Mouse (Mus musculus) embryonic facial prominence, embryonic 14.5 days (tissue): ENCODE data around the gene Mrps26. TPM values are rescaled to one million over a fixed set of nuclear protein-coding genes. Genes with fewer than 3 reads are reported as not detected.
A peak's percentile ranks its signal among the peaks of the same experiment; 100 is the strongest.

ENCODE experiments used
- ATAC-seq: fragments of 200-750 bp; cut with Nextera tagmentation; 2 replicates; pipeline ENCODE4 v1.8.0; 2017; ENCODE audit warnings: low read depth, moderate number of reproducible peaks, moderate TSS enrichment
- DNase-seq: peaks from one replicate; pipeline ENCODE4 v3.0.0-alpha.2; 2015; ENCODE audit warnings: low spot score
- H3K27ac ChIP-seq: fragments of 300-500 bp; sonication (generic); replicated peaks from 2 replicates; pipeline ENCODE4 v1.5.1; 2014; ENCODE audit warnings: low read depth, mild to moderate bottlenecking, low read length, moderate library complexity
- H3K27me3 ChIP-seq: fragments of 300-500 bp; sonication (generic); replicated peaks from 2 replicates; pipeline ENCODE4 v1.6.1; 2014; ENCODE audit warnings: low read length; ENCODE audit not compliant: control insufficient read depth, insufficient read depth
- H3K36me3 ChIP-seq: fragments of 300-500 bp; sonication (generic); 2 replicates; pipeline ENCODE4 v1.6.1; 2014; ENCODE audit warnings: low read length, mixed read lengths; ENCODE audit not compliant: control insufficient read depth, insufficient read depth
- H3K4me1 ChIP-seq: fragments of 300-500 bp; sonication (generic); 2 replicates; pipeline ENCODE4 v1.6.1; 2014; ENCODE audit warnings: antibody characterized with exemption, low read length; ENCODE audit not compliant: control insufficient read depth, insufficient read depth
- H3K4me2 ChIP-seq: fragments of 300-500 bp; sonication (generic); 2 replicates; pipeline ENCODE4 v1.6.1; 2014; ENCODE audit warnings: low read depth, mild to moderate bottlenecking, low read length, moderate library complexity, mixed read lengths
- H3K4me3 ChIP-seq: fragments of 300-500 bp; sonication (generic); 2 replicates; pipeline ENCODE4 v1.5.1; 2014; ENCODE audit warnings: low read depth, mild to moderate bottlenecking, low read length
- H3K9ac ChIP-seq: fragments of 300-500 bp; sonication (generic); 2 replicates; pipeline ENCODE4 v1.6.1; 2014; ENCODE audit warnings: low read depth, mild to moderate bottlenecking, low read length, moderate library complexity, mixed read lengths
- H3K9me3 ChIP-seq: fragments of 300-500 bp; sonication (generic); 2 replicates; pipeline ENCODE4 v1.6.1; 2016; ENCODE audit warnings: low read length; ENCODE audit not compliant: control insufficient read depth
- WGBS: fragments of 180-500 bp; shearing (Covaris S2); extraction: QIAGEN DNeasy Blood & Tissue Kit; methylation state at CpG from one replicate; pipeline ENCODE4 v1.1.7; 2014; 5-methylcytosine and 5-hydroxymethylcytosine counted together
- microRNA-seq: library from miRNA; unstranded; fragments of <30 nt; microRNA quantifications from one replicate; pipeline ENCODE4, GENCODE M21; 2016; ENCODE audit warnings: borderline number of aligned reads
- polyA plus RNA-seq: library from polyadenylated mRNA; unstranded; fragments of >200 nt; fragmentation: Nextera tagmentation; extraction: Ambion mirVana; gene quantifications from 2 replicates; pipeline ENCODE4 v1.2.1, GENCODE M21; 2014

Mrps26 gene
- polyA plus RNA-seq, 1 experiment from 2014 or later: 91.7 TPM

DNA sequence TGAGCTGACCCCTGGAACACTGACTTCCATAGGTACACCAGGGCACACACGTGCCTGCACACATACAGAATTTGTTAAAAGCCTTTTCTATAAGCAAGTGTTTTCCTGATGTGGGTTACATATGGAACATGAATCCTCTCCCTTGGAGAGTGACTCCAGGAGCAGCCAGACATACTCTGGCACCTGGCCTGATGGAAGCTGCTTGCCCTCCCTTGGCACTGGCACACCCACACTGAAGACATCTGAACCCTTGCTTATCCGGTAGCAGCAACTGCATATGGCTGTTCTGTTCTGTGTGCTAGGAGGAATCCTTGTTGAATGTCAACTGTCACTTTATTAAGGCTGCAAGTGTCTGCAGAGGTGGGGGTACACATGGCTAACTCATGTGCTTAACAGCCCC, 27.5 kb downstream of the Mrps26 start:
- no peak for DNase-seq
- Histone ChIP-seq H3K9ac (no peak overlapping the region), H3K4me2 (no peak overlapping the region), H3K27ac (no peak overlapping the region), H3K4me3 (no peak overlapping the region), H3K27me3 (no peaks in the 10 kb centered on the region), H3K36me3 (peaks cover 32% of the 10 kb centered on the region), H3K4me1 (no peaks in the 10 kb centered on the region), H3K9me3 (no peaks in the 10 kb centered on the region)
- ATAC-seq: no peak
- WGBS: 95% methylated on average over 2 of the region's 2 CpGs

DNA sequence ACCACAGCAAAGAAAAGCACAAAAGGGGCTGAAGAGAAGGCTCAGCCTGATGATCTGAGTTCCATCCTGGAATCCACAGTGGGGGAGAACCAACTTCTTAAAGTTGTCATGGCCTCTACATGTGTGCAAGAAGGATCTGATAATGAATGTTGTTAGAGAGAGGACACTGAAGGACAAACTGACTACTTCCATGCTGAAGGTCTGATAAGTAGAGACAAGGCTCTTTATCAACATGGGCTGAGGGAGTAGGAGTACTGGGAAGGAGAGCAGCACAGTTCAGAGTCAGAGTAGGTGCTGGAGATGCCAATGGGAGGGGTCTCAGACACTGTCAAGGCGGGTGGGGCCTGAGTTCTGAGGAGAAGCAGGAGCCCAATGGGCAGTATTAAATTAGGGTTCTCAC, 32.1 kb downstream of the Mrps26 start:
- 80% methylated on average over 1 of the region's 1 CpGs for WGBS
- peaks cover 57% of the 10 kb centered on the region for H3K36me3 ChIP-seq
- ATAC-seq: no peak

DNA sequence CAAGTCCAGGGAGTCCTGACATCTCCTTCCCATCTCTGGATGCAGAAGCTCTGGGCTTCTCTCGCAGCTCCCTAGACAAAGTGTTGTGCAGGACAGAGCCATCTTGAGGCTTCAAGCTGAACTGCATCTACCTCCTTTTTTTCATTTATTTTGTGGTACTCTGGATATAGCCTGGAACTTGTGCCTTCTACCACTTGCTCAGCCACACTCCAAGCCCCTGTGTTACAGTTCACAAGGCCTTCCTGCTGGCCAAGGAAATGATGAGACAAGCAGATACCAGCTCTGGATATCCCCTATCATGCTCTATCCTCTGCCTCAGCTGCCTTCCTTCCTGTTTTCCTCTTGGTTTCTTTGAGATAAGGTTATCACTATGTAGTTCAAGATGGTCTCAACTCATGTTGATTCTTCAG, 34.1 kb downstream of the Mrps26 start:
- no peak overlapping the region for H3K4me2 ChIP-seq
- H3K4me3 ChIP-seq: no peak overlapping the region
- no peak overlapping the region for H3K27ac ChIP-seq
- no peaks in the 10 kb centered on the region for H3K4me1 ChIP-seq
- ATAC-seq (no peak; the same call in 1 of the 2 replicates), DNase-seq (peak; percentile 57)
- peaks cover 59% of the 10 kb centered on the region for H3K36me3 ChIP-seq
- H3K27me3 ChIP-seq: no peaks in the 10 kb centered on the region
- no peak overlapping the region for H3K9ac ChIP-seq
- 0% methylated on average over 1 of the region's 1 CpGs for WGBS
- H3K9me3 ChIP-seq: no peaks in the 10 kb centered on the region

More for the DNA sequence above, 32.1 kb downstream of the Mrps26 start:
- Histone ChIP-seq H3K9ac (no peak overlapping the region), H3K4me1 (no peaks in the 10 kb centered on the region), H3K27ac (no peak overlapping the region), H3K9me3 (no peaks in the 10 kb centered on the region), H3K4me2 (no peak overlapping the region), H3K4me3 (no peak overlapping the region), H3K27me3 (no peaks in the 10 kb centered on the region)
- DNase-seq: no peak

DNA sequence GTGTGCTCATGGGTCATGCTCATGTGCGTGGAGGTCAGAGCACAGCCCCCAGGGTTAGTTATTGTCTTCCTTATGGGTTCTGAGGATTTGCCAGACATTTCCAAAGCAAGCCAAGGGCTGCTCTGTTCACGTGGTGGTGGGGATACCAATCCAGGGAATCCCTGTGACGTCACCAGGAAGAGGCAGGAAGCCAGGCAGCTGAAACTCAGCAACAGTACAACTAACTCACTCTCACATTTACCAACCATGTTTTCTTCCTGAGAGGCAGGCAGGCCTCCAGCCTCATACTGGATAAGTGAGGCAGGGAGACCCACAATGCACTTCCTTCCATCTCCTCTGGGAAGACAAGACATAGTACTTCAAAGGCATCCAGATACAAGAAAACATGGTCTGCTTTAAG, 34.9 kb downstream of the Mrps26 start:
- 69% methylated on average over 3 of the region's 3 CpGs for WGBS
- Histone ChIP-seq H3K4me1 (no peaks in the 10 kb centered on the region), H3K9me3 (no peaks in the 10 kb centered on the region), H3K4me3 (no peak overlapping the region), H3K36me3 (peaks cover 62% of the 10 kb centered on the region), H3K4me2 (no peak overlapping the region), H3K9ac (no peak overlapping the region), H3K27ac (no peak overlapping the region), H3K27me3 (no peaks in the 10 kb centered on the region)
- no peak for DNase-seq
- ATAC-seq: no peak

DNA sequence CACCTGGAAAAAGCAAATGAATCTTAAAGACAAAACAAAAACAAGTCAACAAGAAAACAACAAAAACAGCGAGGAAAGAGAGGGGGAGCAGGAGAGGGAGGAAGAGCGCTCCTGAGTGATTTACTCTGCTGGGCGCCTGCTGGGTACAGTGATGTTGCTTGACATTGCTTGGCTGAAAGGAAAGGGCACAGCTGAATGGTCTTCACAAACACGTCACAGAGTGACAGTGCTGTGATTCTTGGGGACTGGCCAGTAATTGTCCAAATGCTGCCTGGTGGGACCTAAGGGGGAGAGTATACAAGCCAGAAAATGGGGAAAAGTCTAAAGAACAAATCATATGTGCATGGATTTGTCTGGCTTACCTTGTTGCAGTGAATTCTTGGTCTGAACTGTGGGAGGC, 38.7 kb downstream of the Mrps26 start:
- no peak overlapping the region for H3K4me3 ChIP-seq
- peaks cover 50% of the 10 kb centered on the region for H3K36me3 ChIP-seq
- no peaks in the 10 kb centered on the region for H3K4me1 ChIP-seq
- ATAC-seq (no peak), DNase-seq (no peak)
- H3K27me3 ChIP-seq: no peaks in the 10 kb centered on the region
- H3K9ac ChIP-seq: no peak overlapping the region
- H3K4me2 ChIP-seq: no peak overlapping the region
- no peak overlapping the region for H3K27ac ChIP-seq
- WGBS: 88% methylated on average over 4 of the region's 4 CpGs
- H3K9me3 ChIP-seq: no peaks in the 10 kb centered on the region

DNA sequence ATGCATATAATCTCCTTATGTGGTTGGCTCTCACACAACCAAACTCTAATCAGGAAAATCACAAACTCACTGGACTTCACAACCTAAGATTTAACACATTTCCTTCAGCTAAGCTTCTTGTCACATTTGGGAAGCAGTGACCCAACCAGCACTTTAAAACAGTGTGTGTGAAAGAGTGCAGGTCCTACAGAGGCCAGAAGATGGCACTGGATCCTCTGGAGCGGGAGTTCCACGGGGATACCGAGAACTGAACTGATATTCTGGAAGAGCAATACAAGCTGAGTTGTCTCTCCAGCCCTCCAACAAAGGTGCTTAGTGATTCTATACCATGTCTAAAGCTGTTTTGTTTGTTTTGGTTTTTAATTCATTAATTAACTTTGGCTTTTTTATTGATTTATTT, 49.5 kb downstream of the Mrps26 start:
- H3K27me3 ChIP-seq: no peaks in the 10 kb centered on the region
- WGBS: 58% methylated on average over 3 of the region's 3 CpGs
- no peaks in the 10 kb centered on the region for H3K9me3 ChIP-seq
- no peak overlapping the region for H3K9ac ChIP-seq
- H3K36me3 ChIP-seq: peaks cover 42% of the 10 kb centered on the region
- no peak overlapping the region for H3K4me2 ChIP-seq
- ATAC-seq: no peak
- no peak overlapping the region for H3K4me3 ChIP-seq
- no peak overlapping the region for H3K27ac ChIP-seq
- H3K4me1 ChIP-seq: no peaks in the 10 kb centered on the region
- no peak for DNase-seq

Small RNA genes within 50 kb of the gene (microRNA-seq; reads per million reads assigned to microRNA genes)
- gene Gm23876: not detected

Other genes with a start within 250 kb of the Mrps26 start
- 94.8 and 106 TPM in 2 replicates for gene Cpxm1, start 166.2 kb upstream of the Mrps26 start, polyA plus RNA-seq
- gene Gm28372, start 158.5 kb upstream of the Mrps26 start, polyA plus RNA-seq: not detected in 2 replicates
- not detected in 2 replicates for gene 1700020A23Rik, start 158.5 kb upstream of the Mrps26 start, polyA plus RNA-seq
- not detected in 2 replicates for gene Tmem239, start 157.3 kb upstream of the Mrps26 start, polyA plus RNA-seq
- gene Vps16, start 139.4 kb upstream of the Mrps26 start, polyA plus RNA-seq: 51.6 and 66.0 TPM in 2 replicates
- 12.2 and 12.3 TPM in 2 replicates for gene Pced1a, start 139.0 kb upstream of the Mrps26 start, polyA plus RNA-seq
- gene Ptpra, start 113.5 kb upstream of the Mrps26 start, polyA plus RNA-seq: 111 and 115 TPM in 2 replicates
- gene Oxt, start 12.4 kb downstream of the Mrps26 start, polyA plus RNA-seq: not detected in 2 replicates
- gene Avp, start 18.8 kb downstream of the Mrps26 start, polyA plus RNA-seq: not detected in 2 replicates
- 14.7 and 15.4 TPM in 2 replicates for gene Fastkd5, start 66.3 kb downstream of the Mrps26 start, polyA plus RNA-seq
- 9.9 and 14.2 TPM in 2 replicates for gene Ubox5, start 66.3 kb downstream of the Mrps26 start, polyA plus RNA-seq
- gene Lzts3, start 79.1 kb downstream of the Mrps26 start, polyA plus RNA-seq: 1.6 and 1.8 TPM in 2 replicates
- gene Ddrgk1, start 100.9 kb downstream of the Mrps26 start, polyA plus RNA-seq: 55.9 and 63.8 TPM in 2 replicates
- gene Itpa, start 103.9 kb downstream of the Mrps26 start, polyA plus RNA-seq: 90.4 and 98.7 TPM in 2 replicates
- 1.8 and 2.3 TPM in 2 replicates for gene Slc4a11, start 133.8 kb downstream of the Mrps26 start, polyA plus RNA-seq